Mouse (Mus musculus) liver, adult 2 months (tissue): ENCODE results near the gene Hivep2. TPM values are rescaled to one million over a fixed set of nuclear protein-coding genes. Genes with fewer than 3 reads are reported as not detected.

Experiments
- DNase-seq: peaks from one replicate; pipeline ENCODE4 v3.0.0-alpha.2; 2011; ENCODE audit warnings: low read depth, low spot score; ENCODE audit errors: extremely low read depth
- H3K27ac ChIP-seq: fragments of 200-500 bp; replicated peaks from 2 replicates; pipeline ENCODE4 v1.5.1; 2012; ENCODE audit warnings: low read depth, mild to moderate bottlenecking, control low read depth, inconsistent platforms, low read length; ENCODE audit not compliant: insufficient read depth
- H3K27me3 ChIP-seq: fragments of 200-500 bp; 2 replicates; pipeline ENCODE4 v1.6.1; 2012; ENCODE audit warnings: mild to moderate bottlenecking, moderate library complexity, low read length, inconsistent platforms; ENCODE audit not compliant: control insufficient read depth, insufficient read depth
- H3K36me3 ChIP-seq: fragments of 200-500 bp; 2 replicates; pipeline ENCODE4 v1.6.1; 2012; ENCODE audit warnings: low read length, inconsistent platforms; ENCODE audit not compliant: control insufficient read depth, insufficient read depth
- H3K4me1 ChIP-seq: fragments of 200-500 bp; 2 replicates; pipeline ENCODE4 v1.6.1; 2011; ENCODE audit warnings: low read length; ENCODE audit not compliant: control insufficient read depth, insufficient read depth
- H3K4me3 ChIP-seq: fragments of 200-500 bp; 2 replicates; pipeline ENCODE4 v1.5.1; 2011; ENCODE audit warnings: low read depth, mild to moderate bottlenecking, control low read depth, low read length, moderate library complexity; ENCODE audit not compliant: insufficient read depth
- H3K79me2 ChIP-seq: fragments of 200-500 bp; 2 replicates; pipeline ENCODE4 v1.6.1; 2012; ENCODE audit warnings: inconsistent platforms, mild to moderate bottlenecking, low read length, moderate library complexity; ENCODE audit not compliant: control insufficient read depth, insufficient read depth
- H3K9ac ChIP-seq: fragments of 200-500 bp; 2 replicates; pipeline ENCODE4 v1.6.1; 2012; ENCODE audit warnings: low read depth, mild to moderate bottlenecking, control low read depth, inconsistent platforms, low read length
- CTCF ChIP-seq: fragments of 200-500 bp; IDR thresholded peaks from 2 replicates; pipeline ENCODE4 v1.5.1; 2011; ENCODE audit warnings: low read depth, low read length, control low read depth
- POLR2A ChIP-seq: fragments of 200-500 bp; IDR thresholded peaks from 2 replicates; pipeline ENCODE4 v1.6.1; 2011; ENCODE audit warnings: low read length, control low read depth; ENCODE audit not compliant: insufficient read depth; ENCODE audit errors: extremely low read depth
- WGBS: fragments of 180-500 bp; shearing (Covaris S2); methylation state at CpG from one replicate; pipeline ENCODE4 v1.1.7; 2018; 5-methylcytosine and 5-hydroxymethylcytosine counted together
- polyA plus RNA-seq: library from polyadenylated mRNA; depleted of rRNA; stranded (reverse); fragments of >200 nt; gene quantifications from 2 replicates; pipeline ENCODE4 v1.2.3, GENCODE M21; 2012
- total RNA-seq: library from RNA; depleted of rRNA; stranded (reverse); fragments of >200 nt; gene quantifications from 2 replicates; pipeline ENCODE4 v1.2.3, GENCODE M21; 2014

Gene Hivep2
- total and polyA plus RNA-seq, 2 experiments = 1.5 to 6.4 TPM

- TF ChIP-seq CTCF = no peak
- no peak for TF ChIP-seq POLR2A
- Histone ChIP-seq H3K4me1 (peaks cover 2% of the 10 kb centered on the region; the same call in 1 of the 2 replicates), H3K36me3 (no peaks in the 10 kb centered on the region), H3K4me3 (no peak overlapping the region), H3K27me3 (no peaks in the 10 kb centered on the region), H3K79me2 (peaks cover 3% of the 10 kb centered on the region; the same call in 1 of the 2 replicates), H3K9ac (no peak overlapping the region), H3K27ac (no peak overlapping the region)
- DNase-seq = no peak
- WGBS = 58% methylated on average over 2 of the region's 2 CpGs
Measured at GRCm38 (mm10) chr10:14047661-14048060, 81.8 kb downstream of the Hivep2 start.

GRCm38 (mm10) chr10:14048322-14048915 is 82.5 kb downstream of the Hivep2 start:
- Histone ChIP-seq H3K4me1 (peaks cover 2% of the 10 kb centered on the region; the same call in 1 of the 2 replicates), H3K4me3 (no peak overlapping the region), H3K27me3 (no peaks in the 10 kb centered on the region), H3K36me3 (no peaks in the 10 kb centered on the region), H3K9ac (no peak overlapping the region), H3K79me2 (peaks cover 3% of the 10 kb centered on the region; the same call in 1 of the 2 replicates), H3K27ac (no peak overlapping the region)
- no peak for DNase-seq
- TF ChIP-seq POLR2A = no peak
- TF ChIP-seq CTCF = no peak
- 59% methylated on average over 5 of the region's 5 CpGs for WGBS

- Histone ChIP-seq H3K79me2 (peaks cover 3% of the 10 kb centered on the region; the same call in 1 of the 2 replicates), H3K36me3 (no peaks in the 10 kb centered on the region), H3K4me1 (peaks cover 2% of the 10 kb centered on the region; the same call in 1 of the 2 replicates), H3K27ac (no peak overlapping the region), H3K9ac (no peak overlapping the region), H3K27me3 (no peaks in the 10 kb centered on the region), H3K4me3 (no peak overlapping the region)
- no peak for DNase-seq
- no peak for TF ChIP-seq CTCF
- no peak for TF ChIP-seq POLR2A
- 86% methylated on average over 10 of the region's 10 CpGs for WGBS
Measured at GRCm38 (mm10) chr10:14048916-14049445, 83.1 kb downstream of the Hivep2 start.

GRCm38 (mm10) chr10:14049686-14050085 is 83.8 kb downstream of the Hivep2 start:
- Histone ChIP-seq H3K36me3 (no peaks in the 10 kb centered on the region), H3K27me3 (no peaks in the 10 kb centered on the region), H3K4me1 (peaks cover 2% of the 10 kb centered on the region; the same call in 1 of the 2 replicates), H3K79me2 (peaks cover 3% of the 10 kb centered on the region; the same call in 1 of the 2 replicates), H3K4me3 (no peak overlapping the region), H3K27ac (no peak overlapping the region), H3K9ac (no peak overlapping the region)
- DNase-seq = no peak
- no peak for TF ChIP-seq POLR2A
- TF ChIP-seq CTCF = no peak
- 93% methylated on average over 6 of the region's 6 CpGs for WGBS

- TF ChIP-seq CTCF (no peak), POLR2A (no peak)
- DNase-seq = no peak
- Histone ChIP-seq H3K9ac (no peak overlapping the region), H3K27me3 (no peaks in the 10 kb centered on the region), H3K79me2 (peaks cover 3% of the 10 kb centered on the region; the same call in 1 of the 2 replicates), H3K4me3 (no peak overlapping the region), H3K36me3 (no peaks in the 10 kb centered on the region), H3K27ac (no peak overlapping the region), H3K4me1 (peaks cover 2% of the 10 kb centered on the region; the same call in 1 of the 2 replicates)
- WGBS = 94% methylated on average over 8 of the region's 8 CpGs
Measured at GRCm38 (mm10) chr10:14050586-14050985, 84.7 kb downstream of the Hivep2 start.
